Mouse (Mus musculus): Measurements from ENCODE around the gene Hesx1. TPM values are rescaled to one million over a fixed set of nuclear protein-coding genes. Genes with fewer than 3 reads are reported as not detected.
"Not testable (repeated sequence)": the region's sequence is repeated elsewhere in the genome, so short reads cannot be mapped to it uniquely, and the experiment has no call there.

The Hesx1 gene
- 0.43 TPM in 1 of 2 replicates, not detected in the other for polyA plus RNA-seq (2015; fragmentation: Nextera tagmentation; extraction: Ambion mirVana)

GRCm38 (mm10) chr14:26994211-26994741 lies at the start of gene Hesx1:
Gene Hesx1, plus strand, starts transcription at chr14:26994416.
- Histone ChIP-seq H3K36me3 (no peaks in the 10 kb centered on the region), H3K9me3 (replicated peaks) (no peaks in the 10 kb centered on the region), H3K27me3 (no peaks in the 10 kb centered on the region), H3K27ac (peak within 1 kb of the TSS; percentile 57), H3K4me1 (replicated peaks) (peaks cover 13% of the 10 kb centered on the region), H3K9ac (peak within 1 kb of the TSS; percentile 22; the same call in 1 of the 2 replicates), H3K4me2 (peak within 1 kb of the TSS; percentile 73), H3K4me3 (peak within 1 kb of the TSS; percentile 50)
- WGBS = 6% methylated on average over 16 of the region's 16 CpGs
- peak; percentile 70; the same call in 1 of the 2 replicates for ATAC-seq (replicated peaks; ENCODE audit: insufficient number of reproducible peaks, insufficient read depth, low FRiP score, low read depth)

DNA sequence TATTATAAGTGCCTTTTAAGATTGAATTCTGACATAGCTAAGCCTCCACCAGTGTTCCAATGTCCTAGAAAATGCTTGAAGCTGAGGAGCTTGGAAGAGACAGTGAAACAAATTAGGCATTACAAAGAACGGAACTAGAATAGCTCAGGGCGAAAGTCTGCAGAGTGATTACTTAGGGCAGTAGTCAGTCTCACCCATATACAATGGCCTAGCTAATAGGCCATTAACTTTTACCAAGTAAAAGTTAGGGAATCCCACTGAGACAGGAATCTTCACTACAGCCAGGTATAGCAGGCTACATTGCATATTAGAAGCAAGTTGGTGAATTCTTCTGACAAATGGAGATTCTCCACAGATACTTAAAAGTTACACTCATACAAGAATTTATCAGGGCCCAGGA lies 38.1 kb upstream of the Hesx1 start:
- H3K27ac ChIP-seq; H3K9me3 ChIP-seq (replicated peaks); H3K4me2 ChIP-seq; H3K4me1 ChIP-seq (replicated peaks); ATAC-seq (replicated peaks; ENCODE audit: insufficient number of reproducible peaks, insufficient read depth, low FRiP score, low read depth); H3K27me3 ChIP-seq; H3K4me3 ChIP-seq; H3K9ac ChIP-seq: not testable (repeated sequence)
- 91% methylated on average over 2 of the region's 2 CpGs for WGBS
- peaks cover 20% of the 10 kb centered on the region; the same call in 1 of the 2 replicates for H3K36me3 ChIP-seq

GRCm38 (mm10) chr14:26960518-26960917 lies 33.7 kb upstream of the Hesx1 start:
- Histone ChIP-seq H3K9ac (no peak overlapping the region), H3K27me3 (no peaks in the 10 kb centered on the region), H3K36me3 (peaks cover 23% of the 10 kb centered on the region), H3K4me1 (replicated peaks) (no peaks in the 10 kb centered on the region), H3K27ac (no peak overlapping the region), H3K9me3 (replicated peaks) (no peaks in the 10 kb centered on the region), H3K4me2 (no peak overlapping the region), H3K4me3 (no peak overlapping the region)
- ATAC-seq (replicated peaks; ENCODE audit: insufficient number of reproducible peaks, insufficient read depth, low FRiP score, low read depth) = no peak
- WGBS = 67% methylated on average over 1 of the region's 1 CpGs

GRCm38 (mm10) chr14:26969164-26969563 lies 25.1 kb upstream of the Hesx1 start:
- 69% methylated on average over 3 of the region's 3 CpGs for WGBS
- no peaks in the 10 kb centered on the region for H3K27me3 ChIP-seq
- no peaks in the 10 kb centered on the region for H3K9me3 ChIP-seq (replicated peaks)
- peak overlapping the region; percentile 74 for H3K4me2 ChIP-seq
- H3K4me1 ChIP-seq (replicated peaks) = peaks cover 8% of the 10 kb centered on the region
- no peaks in the 10 kb centered on the region for H3K36me3 ChIP-seq
- peak overlapping the region; percentile 95 for H3K4me3 ChIP-seq
- no peak for ATAC-seq (replicated peaks; ENCODE audit: insufficient number of reproducible peaks, insufficient read depth, low FRiP score, low read depth)
- 0 out of 2 replicates have a peak overlapping the region, but pooled peaks have one; percentile 94 for H3K9ac ChIP-seq
- no peak overlapping the region for H3K27ac ChIP-seq

DNA sequence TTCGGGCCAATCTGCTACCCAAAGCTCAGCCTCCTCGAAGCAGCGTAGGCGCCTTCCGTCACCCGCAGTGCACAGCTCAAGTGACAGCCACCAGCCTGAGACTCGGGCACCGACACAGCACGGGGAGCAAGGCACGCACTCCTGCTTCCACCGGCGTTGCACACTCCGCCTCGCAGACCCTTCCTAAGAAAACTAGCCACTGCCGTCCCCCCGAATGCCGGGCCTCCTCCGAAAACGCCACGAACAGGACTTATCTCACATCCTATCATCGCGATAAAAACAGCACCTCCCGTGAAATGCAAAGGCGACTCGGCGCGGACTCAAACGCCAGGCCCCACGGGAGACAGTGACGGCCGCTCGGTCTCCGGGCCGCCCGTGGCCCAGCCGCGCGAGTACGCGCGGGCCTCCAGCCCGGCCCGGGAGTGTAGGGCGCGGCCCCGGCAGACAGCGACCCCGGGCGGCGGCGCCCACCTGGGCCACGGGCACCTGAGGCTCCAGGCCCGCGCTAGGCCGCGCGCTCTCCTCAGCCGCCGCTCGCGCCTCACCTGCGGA lies 24.3 kb upstream of the Hesx1 start:
- peak overlapping the region; percentile 92 for H3K27ac ChIP-seq
- H3K4me2 ChIP-seq = peak overlapping the region; percentile 74
- no peaks in the 10 kb centered on the region for H3K9me3 ChIP-seq (replicated peaks)
- H3K36me3 ChIP-seq = no peaks in the 10 kb centered on the region
- H3K27me3 ChIP-seq = no peaks in the 10 kb centered on the region
- ATAC-seq (replicated peaks; ENCODE audit: insufficient number of reproducible peaks, insufficient read depth, low FRiP score, low read depth) = peak; percentile 82
- H3K9ac ChIP-seq = peak overlapping the region; percentile 94
- H3K4me3 ChIP-seq = peak overlapping the region; percentile 95
- H3K4me1 ChIP-seq (replicated peaks) = peaks cover 8% of the 10 kb centered on the region
- under 1% methylated on average over 62 of the region's 62 CpGs for WGBS

- Histone ChIP-seq H3K4me1 (replicated peaks) (peaks cover 12% of the 10 kb centered on the region), H3K9me3 (replicated peaks) (no peaks in the 10 kb centered on the region), H3K27ac (peak overlapping the region; percentile 92), H3K4me3 (peak overlapping the region; percentile 95), H3K27me3 (no peaks in the 10 kb centered on the region), H3K4me2 (peak overlapping the region; percentile 74), H3K9ac (peak overlapping the region; percentile 94), H3K36me3 (no peaks in the 10 kb centered on the region)
- peak; percentile 99 for ATAC-seq (replicated peaks; ENCODE audit: insufficient number of reproducible peaks, insufficient read depth, low FRiP score, low read depth)
- under 1% methylated on average over 48 of the region's 53 CpGs for WGBS
These were observed 23.7 kb upstream of the Hesx1 start for GRCm38 (mm10) chr14:26970439-26970932.

- H3K4me2 ChIP-seq = peak within 1 kb of the TSS; percentile 74
- H3K27ac ChIP-seq = peak within 1 kb of the TSS; percentile 92
- no peak for ATAC-seq (replicated peaks; ENCODE audit: insufficient number of reproducible peaks, insufficient read depth, low FRiP score, low read depth)
- 41% methylated on average over 10 of the region's 10 CpGs for WGBS
- peak within 1 kb of the TSS; percentile 95 for H3K4me3 ChIP-seq
- H3K9ac ChIP-seq = peak within 1 kb of the TSS; percentile 94
- peaks cover 14% of the 10 kb centered on the region for H3K4me1 ChIP-seq (replicated peaks)
- H3K27me3 ChIP-seq = no peaks in the 10 kb centered on the region
- no peaks in the 10 kb centered on the region for H3K9me3 ChIP-seq (replicated peaks)
- H3K36me3 ChIP-seq = no peaks in the 10 kb centered on the region
These were observed 23.0 kb upstream of the Hesx1 start, which contains the start of gene Appl1 for GRCm38 (mm10) chr14:26971106-26971789. Gene Appl1, minus strand, starts transcription at chr14:26971232.

DNA sequence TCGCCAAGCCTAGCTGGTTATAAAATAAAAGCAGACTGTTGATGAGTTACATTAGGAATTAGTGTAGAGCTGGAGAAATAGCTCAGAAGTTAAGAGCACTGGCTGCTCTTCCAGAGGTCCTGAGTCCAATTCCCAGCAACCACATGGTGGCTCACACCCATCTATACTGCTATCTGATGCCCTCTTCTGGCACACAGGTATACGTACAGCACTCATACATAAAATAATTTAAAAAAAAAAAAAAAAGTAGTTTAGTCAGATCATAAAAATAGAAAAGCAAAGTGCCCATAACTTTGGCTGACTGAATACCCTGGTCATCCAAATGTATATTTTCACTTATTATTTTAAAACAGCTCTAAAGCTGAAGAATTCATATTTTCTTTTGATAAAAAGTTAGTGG lies 21.1 kb upstream of the Hesx1 start:
- Histone ChIP-seq H3K27me3 (no peaks in the 10 kb centered on the region), H3K4me1 (replicated peaks) (peaks cover 16% of the 10 kb centered on the region), H3K9me3 (replicated peaks) (no peaks in the 10 kb centered on the region), H3K4me2 (no peak overlapping the region), H3K36me3 (no peaks in the 10 kb centered on the region), H3K4me3 (no peak overlapping the region), H3K9ac (no peak overlapping the region), H3K27ac (no peak overlapping the region)
- ATAC-seq (replicated peaks; ENCODE audit: insufficient number of reproducible peaks, insufficient read depth, low FRiP score, low read depth) = no peak
- WGBS = 69% methylated on average over 2 of the region's 2 CpGs

DNA sequence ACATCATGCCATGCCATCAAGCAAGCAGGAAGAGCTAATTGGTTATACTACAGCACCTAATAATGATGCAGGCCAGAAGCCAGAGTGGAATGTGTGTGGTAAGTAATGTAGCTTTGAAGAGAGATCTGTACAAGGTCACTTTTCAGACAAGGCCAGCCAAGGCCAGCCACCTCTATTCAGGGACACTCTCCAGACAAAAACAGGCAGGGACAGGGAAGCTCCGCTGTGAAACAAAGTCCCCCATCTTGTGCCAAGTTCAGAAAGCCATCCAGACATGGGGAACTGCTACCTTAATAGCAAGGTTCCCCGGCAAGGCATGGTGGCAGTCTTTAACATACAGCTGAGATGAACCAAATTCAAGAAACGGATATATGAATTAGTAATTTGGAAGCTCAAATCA lies 18.7 kb upstream of the Hesx1 start:
- no peak overlapping the region for H3K4me2 ChIP-seq
- peaks cover 8% of the 10 kb centered on the region; the same call in 1 of the 2 replicates for H3K4me1 ChIP-seq (replicated peaks)
- no peaks in the 10 kb centered on the region for H3K27me3 ChIP-seq
- H3K36me3 ChIP-seq = no peaks in the 10 kb centered on the region
- peak overlapping the region; percentile 67 for H3K27ac ChIP-seq
- H3K9me3 ChIP-seq (replicated peaks) = no peaks in the 10 kb centered on the region
- WGBS = 57% methylated on average over 3 of the region's 3 CpGs
- no peak for ATAC-seq (replicated peaks; ENCODE audit: insufficient number of reproducible peaks, insufficient read depth, low FRiP score, low read depth)
- H3K9ac ChIP-seq = no peak overlapping the region
- H3K4me3 ChIP-seq = no peak overlapping the region

- H3K27ac ChIP-seq = no peak overlapping the region
- WGBS = 74% methylated on average over 7 of the region's 7 CpGs
- H3K4me3 ChIP-seq = no peak overlapping the region
- peaks cover 6% of the 10 kb centered on the region; the same call in 1 of the 2 replicates for H3K9me3 ChIP-seq (replicated peaks)
- no peak for ATAC-seq (replicated peaks; ENCODE audit: insufficient number of reproducible peaks, insufficient read depth, low FRiP score, low read depth)
- H3K36me3 ChIP-seq = no peaks in the 10 kb centered on the region
- H3K9ac ChIP-seq = no peak overlapping the region
- H3K4me1 ChIP-seq (replicated peaks) = peaks cover 8% of the 10 kb centered on the region; the same call in 1 of the 2 replicates
- H3K27me3 ChIP-seq = no peaks in the 10 kb centered on the region
- no peak overlapping the region for H3K4me2 ChIP-seq
These were observed 18.0 kb upstream of the Hesx1 start for GRCm38 (mm10) chr14:26976212-26976611.

- H3K4me3 ChIP-seq = no peak overlapping the region
- H3K9me3 ChIP-seq (replicated peaks) = peaks cover 7% of the 10 kb centered on the region; the same call in 1 of the 2 replicates
- no peak overlapping the region for H3K27ac ChIP-seq
- no peak overlapping the region for H3K4me2 ChIP-seq
- peaks cover 8% of the 10 kb centered on the region; the same call in 1 of the 2 replicates for H3K4me1 ChIP-seq (replicated peaks)
- no peaks in the 10 kb centered on the region for H3K36me3 ChIP-seq
- WGBS = 54% methylated on average over 2 of the region's 2 CpGs
- no peak overlapping the region for H3K9ac ChIP-seq
- no peak for ATAC-seq (replicated peaks; ENCODE audit: insufficient number of reproducible peaks, insufficient read depth, low FRiP score, low read depth)
- H3K27me3 ChIP-seq = no peaks in the 10 kb centered on the region
These were observed 16.7 kb upstream of the Hesx1 start for GRCm38 (mm10) chr14:26977500-26977899.
